Mouse (Mus musculus): ENCODE results near the gene Nipsnap2. TPM values are rescaled to one million over a fixed set of nuclear protein-coding genes. Genes with fewer than 3 reads are reported as not detected.

The Nipsnap2 gene
- polyA plus RNA-seq, 1 experiment from 2014 or later: 228 TPM

DNA sequence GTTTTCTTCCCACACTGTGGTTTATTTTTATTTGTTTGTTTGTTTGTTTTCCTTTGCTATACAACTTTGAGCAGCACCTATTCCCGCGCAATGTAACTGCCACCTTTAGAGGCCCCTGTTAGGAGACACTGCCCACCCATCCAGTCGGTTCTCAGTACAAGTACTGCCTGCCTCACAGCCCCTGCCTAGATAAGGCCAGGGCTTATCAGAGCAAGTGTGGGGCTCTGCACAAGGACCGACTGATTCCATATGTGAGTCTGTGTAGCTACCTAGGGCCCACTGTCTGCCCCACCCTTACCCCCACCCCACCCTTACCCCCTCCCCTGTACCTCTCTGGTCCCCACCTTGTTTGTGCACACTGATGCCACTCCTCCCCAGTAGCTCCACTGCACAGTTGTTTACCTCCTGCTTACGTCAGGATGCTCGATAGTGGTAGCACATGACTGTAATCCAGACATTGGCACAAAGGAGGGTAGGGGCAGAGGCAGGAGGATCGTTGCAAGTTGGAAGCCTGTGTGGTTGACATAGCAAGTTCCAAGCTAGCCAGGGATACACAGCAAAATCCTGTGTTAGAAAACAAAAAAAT lies 18.1 kb downstream of the Nipsnap2 start:
- no peak for TF ChIP-seq CTCF (IDR thresholded peaks at IDR 0.05; ENCODE audit: low read depth)
- no peaks in the 10 kb centered on the region for H3K27me3 ChIP-seq (ENCODE audit: insufficient read depth, low read length)
- H3K9ac ChIP-seq (ENCODE audit: low read depth, low read length): no peak overlapping the region
- no peak for ATAC-seq (replicated peaks; ENCODE audit: low FRiP score, low read depth)
- H3K4me3 ChIP-seq (replicated peaks; ENCODE audit: low read depth, low read length): no peak overlapping the region
- no peak overlapping the region for H3K27ac ChIP-seq
- H3K4me2 ChIP-seq (ENCODE audit: low read length): no peak overlapping the region
- WGBS: 83% methylated on average over 7 of the region's 7 CpGs
- H3K9me3 ChIP-seq (replicated peaks; ENCODE audit: low read length): no peaks in the 10 kb centered on the region
- H3K4me1 ChIP-seq (replicated peaks; ENCODE audit: insufficient read depth, low read length): no peaks in the 10 kb centered on the region
- DNase-seq (ENCODE audit: low spot score): no peak
- peaks cover 37% of the 10 kb centered on the region for H3K36me3 ChIP-seq (ENCODE audit: insufficient read depth, low read length)

DNA sequence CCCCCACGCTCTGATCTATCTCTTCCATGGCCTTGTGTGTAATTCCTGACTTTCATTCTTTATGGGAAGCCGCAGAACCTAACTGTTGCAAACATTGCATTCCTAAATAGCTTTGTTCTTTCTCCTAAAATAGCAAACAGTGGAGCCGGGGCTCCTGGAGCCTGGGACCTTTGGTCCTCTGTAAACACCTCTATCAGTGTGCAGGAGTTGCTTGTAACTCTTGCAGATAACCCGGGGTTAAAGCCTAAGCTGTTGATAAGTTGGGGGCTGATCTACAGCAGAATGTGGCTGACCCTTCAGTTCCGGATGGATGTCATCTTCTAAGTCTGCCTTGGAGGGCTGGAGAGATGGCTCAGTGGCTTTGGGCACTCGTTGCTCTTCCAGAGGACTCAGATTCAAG lies 19.2 kb downstream of the Nipsnap2 start:
- Histone ChIP-seq H3K27me3 (ENCODE audit: insufficient read depth, low read length) (no peaks in the 10 kb centered on the region), H3K4me1 (replicated peaks; ENCODE audit: insufficient read depth, low read length) (no peaks in the 10 kb centered on the region), H3K9ac (ENCODE audit: low read depth, low read length) (no peak overlapping the region), H3K4me2 (ENCODE audit: low read length) (no peak overlapping the region), H3K9me3 (replicated peaks; ENCODE audit: low read length) (no peaks in the 10 kb centered on the region), H3K27ac (no peak overlapping the region), H3K36me3 (ENCODE audit: insufficient read depth, low read length) (peaks cover 42% of the 10 kb centered on the region), H3K4me3 (replicated peaks; ENCODE audit: low read depth, low read length) (no peak overlapping the region)
- DNase-seq (ENCODE audit: low spot score): no peak
- ATAC-seq (replicated peaks; ENCODE audit: low FRiP score, low read depth): no peak
- TF ChIP-seq CTCF (IDR thresholded peaks at IDR 0.05; ENCODE audit: low read depth): no peak
- 71% methylated on average over 6 of the region's 6 CpGs for WGBS

DNA sequence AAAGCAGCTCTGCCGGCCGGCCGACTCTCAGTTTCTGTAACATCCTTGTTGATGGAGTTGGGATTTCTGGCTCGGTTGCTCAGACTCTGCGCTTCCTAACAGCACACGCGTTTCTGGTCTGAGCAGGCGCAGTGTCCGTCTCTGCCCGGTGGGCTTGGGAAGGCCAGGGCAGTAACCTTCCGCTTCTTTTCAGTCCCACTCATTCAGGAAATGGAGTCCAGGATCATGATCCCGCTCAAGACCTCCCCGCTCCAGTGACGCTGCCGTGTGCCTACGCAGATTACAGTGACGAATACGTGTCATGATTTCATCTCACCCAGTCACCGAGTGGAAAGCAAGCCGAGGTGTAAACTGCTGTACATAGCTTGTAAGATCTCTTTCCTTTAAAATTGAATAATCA lies 32.0 kb downstream of the Nipsnap2 start:
- no peak overlapping the region for H3K9ac ChIP-seq (ENCODE audit: low read depth, low read length)
- ATAC-seq (replicated peaks; ENCODE audit: low FRiP score, low read depth) (no peak), DNase-seq (ENCODE audit: low spot score) (no peak)
- H3K27ac ChIP-seq: no peak overlapping the region
- no peaks in the 10 kb centered on the region for H3K9me3 ChIP-seq (replicated peaks; ENCODE audit: low read length)
- TF ChIP-seq CTCF (IDR thresholded peaks at IDR 0.05; ENCODE audit: low read depth): no peak
- H3K27me3 ChIP-seq (ENCODE audit: insufficient read depth, low read length): no peaks in the 10 kb centered on the region
- no peak overlapping the region for H3K4me3 ChIP-seq (replicated peaks; ENCODE audit: low read depth, low read length)
- H3K4me2 ChIP-seq (ENCODE audit: low read length): no peak overlapping the region
- H3K4me1 ChIP-seq (replicated peaks; ENCODE audit: insufficient read depth, low read length): no peaks in the 10 kb centered on the region
- H3K36me3 ChIP-seq (ENCODE audit: insufficient read depth, low read length): peaks cover 20% of the 10 kb centered on the region
- WGBS: 90% methylated on average over 20 of the region's 20 CpGs

DNA sequence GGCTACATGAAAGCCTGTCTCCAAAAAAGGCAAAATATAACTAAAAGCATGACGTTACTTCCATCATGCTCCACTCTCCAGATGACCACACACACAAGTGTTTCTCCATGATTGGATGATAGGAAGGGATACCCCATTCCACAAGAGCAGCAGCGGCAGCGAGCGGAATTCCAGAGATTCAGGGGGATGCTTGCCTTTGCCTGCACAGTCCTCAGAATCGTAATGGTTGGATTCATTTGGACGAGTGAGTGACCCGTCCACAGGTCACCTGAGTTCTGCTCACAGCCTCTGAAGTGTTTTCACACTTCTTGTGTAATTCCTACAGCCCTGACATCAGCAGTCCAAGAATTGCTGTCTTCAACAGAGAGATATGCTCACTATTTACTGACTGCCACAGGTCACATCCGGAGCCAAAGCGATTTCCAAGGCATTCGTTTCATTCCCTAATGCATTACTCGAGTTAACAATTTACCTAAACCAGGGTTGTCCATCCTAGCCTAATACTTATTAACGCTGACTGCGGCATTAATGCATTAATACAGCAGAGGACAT lies 35.1 kb downstream of the Nipsnap2 start:
- Histone ChIP-seq H3K4me2 (ENCODE audit: low read length) (no peak overlapping the region), H3K4me1 (replicated peaks; ENCODE audit: insufficient read depth, low read length) (no peaks in the 10 kb centered on the region), H3K27ac (peak overlapping the region; percentile 27; the same call in 1 of the 2 replicates), H3K27me3 (ENCODE audit: insufficient read depth, low read length) (no peaks in the 10 kb centered on the region), H3K36me3 (ENCODE audit: insufficient read depth, low read length) (peaks cover 14% of the 10 kb centered on the region), H3K4me3 (replicated peaks; ENCODE audit: low read depth, low read length) (no peak overlapping the region), H3K9ac (ENCODE audit: low read depth, low read length) (no peak overlapping the region), H3K9me3 (replicated peaks; ENCODE audit: low read length) (no peaks in the 10 kb centered on the region)
- 63% methylated on average over 13 of the region's 13 CpGs for WGBS
- no peak for TF ChIP-seq CTCF (IDR thresholded peaks at IDR 0.05; ENCODE audit: low read depth)
- DNase-seq (ENCODE audit: low spot score) (peak; percentile 26), ATAC-seq (replicated peaks; ENCODE audit: low FRiP score, low read depth) (peak; percentile 55; the same call in 1 of the 2 replicates)

- no peaks in the 10 kb centered on the region for H3K9me3 ChIP-seq (replicated peaks; ENCODE audit: low read length)
- peak overlapping the region; percentile 47; the same call in 1 of the 2 replicates for H3K27ac ChIP-seq
- peaks cover 11% of the 10 kb centered on the region for H3K36me3 ChIP-seq (ENCODE audit: insufficient read depth, low read length)
- ATAC-seq (replicated peaks; ENCODE audit: low FRiP score, low read depth) (peak; percentile 66; the same call in 1 of the 2 replicates), DNase-seq (ENCODE audit: low spot score) (no peak)
- WGBS: 59% methylated on average over 18 of the region's 18 CpGs
- H3K4me1 ChIP-seq (replicated peaks; ENCODE audit: insufficient read depth, low read length): no peaks in the 10 kb centered on the region
- no peak overlapping the region for H3K4me3 ChIP-seq (replicated peaks; ENCODE audit: low read depth, low read length)
- no peak overlapping the region for H3K9ac ChIP-seq (ENCODE audit: low read depth, low read length)
- H3K4me2 ChIP-seq (ENCODE audit: low read length): no peak overlapping the region
- no peak for TF ChIP-seq CTCF (IDR thresholded peaks at IDR 0.05; ENCODE audit: low read depth)
- no peaks in the 10 kb centered on the region for H3K27me3 ChIP-seq (ENCODE audit: insufficient read depth, low read length)
Observed at GRCm38 (mm10) chr5:129761865-129762540, 37.1 kb downstream of the Nipsnap2 start.

- H3K27me3 ChIP-seq (ENCODE audit: insufficient read depth, low read length): no peaks in the 10 kb centered on the region
- H3K9me3 ChIP-seq (replicated peaks; ENCODE audit: low read length): no peaks in the 10 kb centered on the region
- DNase-seq (ENCODE audit: low spot score) (peak; percentile 11), ATAC-seq (replicated peaks; ENCODE audit: low FRiP score, low read depth) (peak; percentile 47)
- H3K9ac ChIP-seq (ENCODE audit: low read depth, low read length): no peak overlapping the region
- no peak overlapping the region for H3K4me2 ChIP-seq (ENCODE audit: low read length)
- H3K4me3 ChIP-seq (replicated peaks; ENCODE audit: low read depth, low read length): no peak overlapping the region
- no peaks in the 10 kb centered on the region for H3K36me3 ChIP-seq (ENCODE audit: insufficient read depth, low read length)
- no peaks in the 10 kb centered on the region for H3K4me1 ChIP-seq (replicated peaks; ENCODE audit: insufficient read depth, low read length)
- no peak for TF ChIP-seq CTCF (IDR thresholded peaks at IDR 0.05; ENCODE audit: low read depth)
- 76% methylated on average over 23 of the region's 23 CpGs for WGBS
- peak overlapping the region; percentile 73 for H3K27ac ChIP-seq
Observed at GRCm38 (mm10) chr5:129770443-129771355, 45.8 kb downstream of the Nipsnap2 start.
